Mouse (Mus musculus): ENCODE results near the gene Adam19. TPM values are rescaled to one million over a fixed set of nuclear protein-coding genes. Genes with fewer than 3 reads are reported as not detected.

Adam19 gene
- polyA plus RNA-seq, 1 experiment from 2014 or later: 4.3 TPM

- peak overlapping the region; percentile 56 for H3K27ac ChIP-seq (replicated peaks)
- H3K36me3 ChIP-seq (ENCODE audit: control insufficient read depth, insufficient read depth, low read length): no peaks in the 10 kb centered on the region
- H3K9me3 ChIP-seq (ENCODE audit: control insufficient read depth, low read length): no peaks in the 10 kb centered on the region
- H3K9ac ChIP-seq (ENCODE audit: low read length): no peak overlapping the region
- no peak overlapping the region for H3K4me2 ChIP-seq (replicated peaks; ENCODE audit: low read depth)
- H3K27me3 ChIP-seq (ENCODE audit: control insufficient read depth, insufficient read depth, low read length): no peaks in the 10 kb centered on the region
- peaks cover 4% of the 10 kb centered on the region; the same call in 1 of the 2 replicates for H3K4me1 ChIP-seq (replicated peaks; ENCODE audit: control insufficient read depth, insufficient read depth)
- no peak overlapping the region for H3K4me3 ChIP-seq (ENCODE audit: low read depth, low read length)
- no peak for DNase-seq (ENCODE audit: low spot score)
- 52% methylated on average over 4 of the region's 4 CpGs for WGBS
- TF ChIP-seq CTCF (IDR thresholded peaks at IDR 0.05; ENCODE audit: low read depth): no peak
- TF ChIP-seq EP300 (optimal IDR thresholded peaks at IDR 0.05): no peak
- ATAC-seq (ENCODE audit: low FRiP score, low TSS enrichment): no peak
Measured at GRCm38 (mm10) chr11:46092121-46092520, 36.3 kb downstream of the Adam19 start.

DNA sequence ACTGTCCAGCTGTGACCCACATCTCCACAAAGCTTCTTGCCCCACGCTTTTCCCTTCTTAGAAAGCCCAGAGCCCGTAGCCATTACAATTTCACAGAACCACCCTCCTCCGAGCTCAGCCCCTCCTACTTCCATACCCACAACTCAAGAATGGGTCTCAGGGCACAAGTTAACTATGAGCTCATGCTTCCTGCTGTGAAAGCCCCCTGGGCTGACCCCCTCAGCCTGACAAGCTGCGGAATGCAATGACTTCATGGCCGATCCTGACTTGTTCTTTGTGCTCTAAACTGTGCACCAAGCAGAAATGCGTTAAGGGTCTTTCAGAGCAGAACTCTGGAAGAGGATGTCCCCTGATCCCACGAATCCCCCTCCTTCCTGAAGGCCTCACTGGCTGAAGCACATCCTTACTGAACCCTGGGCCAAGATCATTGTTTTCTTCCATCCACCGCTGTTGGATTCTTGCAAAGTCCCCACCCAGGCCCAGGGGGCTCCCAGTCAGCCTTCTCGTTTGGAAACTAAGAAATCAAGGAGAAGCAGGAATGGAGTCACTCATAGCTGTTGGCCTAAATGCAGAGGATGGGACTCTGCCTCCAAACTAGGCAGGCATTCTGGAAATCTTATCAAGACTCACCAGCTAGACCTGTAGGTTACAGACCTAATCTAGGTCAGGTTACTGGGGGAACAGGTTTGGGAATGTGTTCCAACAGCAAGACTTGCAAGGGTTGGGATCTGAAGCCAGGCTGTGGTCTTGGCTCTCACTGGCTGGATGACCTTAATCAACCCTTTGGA, 39.9 kb downstream of the Adam19 start:
- TF ChIP-seq EP300 (optimal IDR thresholded peaks at IDR 0.05) (no peak), CTCF (IDR thresholded peaks at IDR 0.05; ENCODE audit: low read depth) (no peak)
- peak; percentile 61; the same call in 1 of the 2 replicates for ATAC-seq (ENCODE audit: low FRiP score, low TSS enrichment)
- no peak for DNase-seq (ENCODE audit: low spot score)

GRCm38 (mm10) chr11:46096265-46096649, 40.5 kb downstream of the Adam19 start:
- WGBS: 89% methylated on average over 6 of the region's 6 CpGs
- Histone ChIP-seq H3K27ac (replicated peaks) (no peak overlapping the region), H3K27me3 (ENCODE audit: control insufficient read depth, insufficient read depth, low read length) (no peaks in the 10 kb centered on the region), H3K9me3 (ENCODE audit: control insufficient read depth, low read length) (no peaks in the 10 kb centered on the region), H3K9ac (ENCODE audit: low read length) (no peak overlapping the region), H3K4me1 (replicated peaks; ENCODE audit: control insufficient read depth, insufficient read depth) (no peaks in the 10 kb centered on the region), H3K4me3 (ENCODE audit: low read depth, low read length) (no peak overlapping the region), H3K4me2 (replicated peaks; ENCODE audit: low read depth) (no peak overlapping the region), H3K36me3 (ENCODE audit: control insufficient read depth, insufficient read depth, low read length) (peaks cover 12% of the 10 kb centered on the region; the same call in 1 of the 2 replicates)
- no peak for DNase-seq (ENCODE audit: low spot score)
- no peak for ATAC-seq (ENCODE audit: low FRiP score, low TSS enrichment)
- TF ChIP-seq EP300 (optimal IDR thresholded peaks at IDR 0.05) (no peak), CTCF (IDR thresholded peaks at IDR 0.05; ENCODE audit: low read depth) (no peak)

More for the DNA sequence above, 39.9 kb downstream of the Adam19 start:
- Histone ChIP-seq H3K9ac (ENCODE audit: low read length) (no peak overlapping the region), H3K36me3 (ENCODE audit: control insufficient read depth, insufficient read depth, low read length) (peaks cover 9% of the 10 kb centered on the region; the same call in 1 of the 2 replicates), H3K27me3 (ENCODE audit: control insufficient read depth, insufficient read depth, low read length) (no peaks in the 10 kb centered on the region), H3K4me2 (replicated peaks; ENCODE audit: low read depth) (no peak overlapping the region), H3K4me3 (ENCODE audit: low read depth, low read length) (no peak overlapping the region), H3K27ac (replicated peaks) (peak overlapping the region; percentile 30; the same call in 1 of the 2 replicates), H3K4me1 (replicated peaks; ENCODE audit: control insufficient read depth, insufficient read depth) (no peaks in the 10 kb centered on the region), H3K9me3 (ENCODE audit: control insufficient read depth, low read length) (no peaks in the 10 kb centered on the region)
- WGBS: 65% methylated on average over 9 of the region's 9 CpGs

DNA sequence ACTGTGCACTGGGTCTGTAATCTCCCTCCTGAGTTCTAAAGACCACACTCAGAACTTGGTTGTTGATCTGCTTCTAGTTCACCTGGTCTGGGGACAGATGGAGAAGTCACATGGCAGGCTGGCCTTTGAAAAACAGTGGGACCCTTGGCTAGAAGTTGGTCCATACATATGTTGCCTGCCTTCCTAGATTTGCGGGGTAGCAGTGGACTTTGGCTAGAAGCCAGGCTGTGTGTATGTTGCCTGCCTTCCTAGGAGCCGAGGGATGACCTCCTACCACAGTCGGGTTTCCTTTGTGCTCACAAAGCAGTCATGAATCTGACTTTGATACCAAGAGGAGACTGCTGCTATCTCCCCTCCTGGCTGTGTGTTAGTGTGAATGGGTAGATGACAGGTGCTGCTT, 41.3 kb downstream of the Adam19 start:
- Histone ChIP-seq H3K4me3 (ENCODE audit: low read depth, low read length) (no peak overlapping the region), H3K27me3 (ENCODE audit: control insufficient read depth, insufficient read depth, low read length) (no peaks in the 10 kb centered on the region), H3K9me3 (ENCODE audit: control insufficient read depth, low read length) (no peaks in the 10 kb centered on the region), H3K36me3 (ENCODE audit: control insufficient read depth, insufficient read depth, low read length) (peaks cover 12% of the 10 kb centered on the region; the same call in 1 of the 2 replicates), H3K9ac (ENCODE audit: low read length) (no peak overlapping the region), H3K4me1 (replicated peaks; ENCODE audit: control insufficient read depth, insufficient read depth) (no peaks in the 10 kb centered on the region), H3K27ac (replicated peaks) (no peak overlapping the region), H3K4me2 (replicated peaks; ENCODE audit: low read depth) (no peak overlapping the region)
- WGBS: 77% methylated on average over 3 of the region's 3 CpGs
- TF ChIP-seq EP300 (optimal IDR thresholded peaks at IDR 0.05) (no peak), CTCF (IDR thresholded peaks at IDR 0.05; ENCODE audit: low read depth) (no peak)
- DNase-seq (ENCODE audit: low spot score): no peak
- no peak for ATAC-seq (ENCODE audit: low FRiP score, low TSS enrichment)

GRCm38 (mm10) chr11:46102107-46102506, 46.3 kb downstream of the Adam19 start:
- no peak overlapping the region for H3K27ac ChIP-seq (replicated peaks)
- TF ChIP-seq EP300 (optimal IDR thresholded peaks at IDR 0.05) (no peak), CTCF (IDR thresholded peaks at IDR 0.05; ENCODE audit: low read depth) (no peak)
- no peak for DNase-seq (ENCODE audit: low spot score)

DNA sequence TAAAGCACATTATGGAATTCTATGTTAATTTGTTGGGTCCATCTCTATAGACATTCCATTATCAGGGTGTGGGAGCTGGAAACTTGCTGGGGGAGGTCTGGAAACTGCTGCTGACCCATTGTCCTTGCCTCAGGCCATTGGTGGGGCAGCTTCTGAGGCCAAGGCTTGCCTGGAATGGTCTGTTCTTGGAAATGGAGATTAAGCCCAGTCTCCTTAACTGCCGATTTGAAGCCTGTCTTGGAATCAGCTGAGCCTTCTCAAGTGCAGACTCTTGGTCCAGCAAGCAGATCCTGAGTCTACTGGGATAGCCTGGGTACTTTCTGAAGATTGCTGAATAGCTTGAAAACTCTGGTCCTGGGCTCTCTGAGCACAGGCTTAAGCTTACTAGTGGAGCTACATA, 51.3 kb downstream of the Adam19 start:
- Histone ChIP-seq H3K27me3 (ENCODE audit: control insufficient read depth, insufficient read depth, low read length) (no peaks in the 10 kb centered on the region), H3K4me1 (replicated peaks; ENCODE audit: control insufficient read depth, insufficient read depth) (no peaks in the 10 kb centered on the region), H3K4me3 (ENCODE audit: low read depth, low read length) (no peak overlapping the region), H3K27ac (replicated peaks) (no peak overlapping the region), H3K9me3 (ENCODE audit: control insufficient read depth, low read length) (no peaks in the 10 kb centered on the region), H3K9ac (ENCODE audit: low read length) (no peak overlapping the region), H3K4me2 (replicated peaks; ENCODE audit: low read depth) (no peak overlapping the region), H3K36me3 (ENCODE audit: control insufficient read depth, insufficient read depth, low read length) (no peaks in the 10 kb centered on the region)
- TF ChIP-seq CTCF (IDR thresholded peaks at IDR 0.05; ENCODE audit: low read depth) (no peak), EP300 (optimal IDR thresholded peaks at IDR 0.05) (no peak)
- DNase-seq (ENCODE audit: low spot score) (no peak), ATAC-seq (ENCODE audit: low FRiP score, low TSS enrichment) (no peak)
- WGBS: 68% methylated on average over 1 of the region's 1 CpGs

More at GRCm38 (mm10) chr11:46102107-46102506, 46.3 kb downstream of the Adam19 start:
- no peak overlapping the region for H3K4me3 ChIP-seq (ENCODE audit: low read depth, low read length)
- ATAC-seq (ENCODE audit: low FRiP score, low TSS enrichment): no peak
- no peaks in the 10 kb centered on the region for H3K4me1 ChIP-seq (replicated peaks; ENCODE audit: control insufficient read depth, insufficient read depth)
- H3K9me3 ChIP-seq (ENCODE audit: control insufficient read depth, low read length): no peaks in the 10 kb centered on the region
- no peak overlapping the region for H3K4me2 ChIP-seq (replicated peaks; ENCODE audit: low read depth)
- H3K27me3 ChIP-seq (ENCODE audit: control insufficient read depth, insufficient read depth, low read length): no peaks in the 10 kb centered on the region
- 65% methylated on average over 6 of the region's 6 CpGs for WGBS
- peaks cover 12% of the 10 kb centered on the region; the same call in 1 of the 2 replicates for H3K36me3 ChIP-seq (ENCODE audit: control insufficient read depth, insufficient read depth, low read length)
- H3K9ac ChIP-seq (ENCODE audit: low read length): no peak overlapping the region
